Comparison of ENCODE assay signal across 11 mouse cellular contexts in genomic region chr7:6881473-6882046, GRCm38 (mm10).
DNase-seq lines count a peak whose midpoint lies in the region; ATAC-seq lines count a peak whose summit lies in the region.
"Had no signal": no experiment of that assay in that cellular context is flagged by ENCODE, and none has a peak within 500 bp of the region (broad histone marks: within the 10 kb centered on the region; RNA-seq: fewer than 3 reads in every experiment).

No protein-coding gene starts in this region.

- no peaks in the 10 kb centered on the region for H3K36me3 ChIP-seq in forebrain, embryonic 16.5 days (ENCODE audit: control insufficient read depth, insufficient read depth)
- H3K36me3 ChIP-seq in hindbrain, embryonic 16.5 days (ENCODE audit: control insufficient read depth, insufficient read depth, low read length): no peaks in the 10 kb centered on the region
- no peaks in the 10 kb centered on the region for H3K36me3 ChIP-seq in neural tube, embryonic 15.5 days
- H3K36me3 ChIP-seq: limb, embryonic 10.5 days had no signal

- no peak overlapping the region for H3K4me2 ChIP-seq in forebrain, embryonic 16.5 days (ENCODE audit: low read length)
- no peak overlapping the region for H3K4me2 ChIP-seq in hindbrain, embryonic 16.5 days (ENCODE audit: low read length)
- H3K4me2 ChIP-seq in neural tube, embryonic 15.5 days: no peak overlapping the region

- peaks cover 3% of the 10 kb centered on the region for H3K4me1 ChIP-seq in forebrain, embryonic 16.5 days (replicated peaks; ENCODE audit: control insufficient read depth, insufficient read depth, low read length)
- H3K4me1 ChIP-seq in hindbrain, embryonic 16.5 days (ENCODE audit: control insufficient read depth, insufficient read depth, low read depth, low read length): peaks cover 2% of the 10 kb centered on the region
- peaks cover 4% of the 10 kb centered on the region; the same call in 1 of the 2 replicates for H3K4me1 ChIP-seq in neural tube, embryonic 15.5 days

- H3K9me3 ChIP-seq in forebrain, embryonic 16.5 days (ENCODE audit: control insufficient read depth, low read length): no peaks in the 10 kb centered on the region
- no peaks in the 10 kb centered on the region for H3K9me3 ChIP-seq in hindbrain, embryonic 16.5 days (ENCODE audit: control insufficient read depth, low read length)
- no peaks in the 10 kb centered on the region for H3K9me3 ChIP-seq in neural tube, embryonic 15.5 days (replicated peaks)
- H3K9me3 ChIP-seq: limb, embryonic 10.5 days had no signal

- DNase-seq in layer of hippocampus, postnatal 14 days (ENCODE audit: low spot score in 2 of 2): peak; percentile 27 to 41
- DNase-seq in layer of hippocampus, postnatal 36 days: no peak
- DNase-seq in ovary, postnatal 14 days (ENCODE audit: low spot score): no peak
- no peak for DNase-seq in cerebellum, postnatal 25 days
- DNase-seq: heart, postnatal 10 days; kidney, adult 2 months; lung, adult 18-20 months had no signal

- peak; percentile 75 for ATAC-seq in forebrain, embryonic 16.5 days
- peak; percentile 94 for ATAC-seq in hindbrain, embryonic 16.5 days
- peak; percentile 76 for ATAC-seq in neural tube, embryonic 15.5 days (ENCODE audit: low FRiP score)

- no peaks in the 10 kb centered on the region for H3K27me3 ChIP-seq in forebrain, embryonic 16.5 days (replicated peaks; ENCODE audit: control insufficient read depth, insufficient read depth, low read length)
- H3K27me3 ChIP-seq in hindbrain, embryonic 16.5 days (replicated peaks; ENCODE audit: control insufficient read depth, insufficient read depth, low read length): no peaks in the 10 kb centered on the region
- H3K27me3 ChIP-seq in neural tube, embryonic 15.5 days (replicated peaks): no peaks in the 10 kb centered on the region

- 21% methylated on average over 6 of the region's 6 CpGs for WGBS in forebrain, embryonic 16.5 days
- WGBS in hindbrain, embryonic 16.5 days: 27% methylated on average over 6 of the region's 6 CpGs
- WGBS in neural tube, embryonic 15.5 days: 40% methylated on average over 6 of the region's 6 CpGs

- H3K9ac ChIP-seq in forebrain, embryonic 16.5 days (replicated peaks; ENCODE audit: low read depth, low read length): no peak overlapping the region
- no peak overlapping the region for H3K9ac ChIP-seq in hindbrain, embryonic 16.5 days (ENCODE audit: low read depth, low read length)
- H3K9ac ChIP-seq in neural tube, embryonic 15.5 days (replicated peaks): no peak overlapping the region

- no peak overlapping the region for H3K4me3 ChIP-seq in forebrain, embryonic 16.5 days (replicated peaks; ENCODE audit: low read length)
- no peak overlapping the region for H3K4me3 ChIP-seq in hindbrain, embryonic 16.5 days (ENCODE audit: low read length)
- no peak overlapping the region for H3K4me3 ChIP-seq in neural tube, embryonic 15.5 days (replicated peaks)
- H3K4me3 ChIP-seq: limb, embryonic 10.5 days had no signal

- H3K27ac ChIP-seq in forebrain, embryonic 16.5 days (ENCODE audit: low read length): peak overlapping the region; percentile 28; the same call in 1 of the 2 replicates
- peak overlapping the region; percentile 61; the same call in 1 of the 2 replicates for H3K27ac ChIP-seq in hindbrain, embryonic 16.5 days (ENCODE audit: low read depth, low read length)
- H3K27ac ChIP-seq in neural tube, embryonic 15.5 days (replicated peaks): peak overlapping the region; percentile 54
- H3K27ac ChIP-seq: limb, embryonic 10.5 days had no signal

Comparison
In these comparisons a context has a peak if more than half of its experiments do, and no peak if none do; other contexts are left out.
1. DNase-seq: peak in layer of hippocampus, postnatal 14 days (2 of 2); none in layer of hippocampus, postnatal 36 days (0 of 2), ovary, postnatal 14 days (single experiment) and cerebellum, postnatal 25 days (0 of 2).
2. Peak in every context shown above with its lines, with median percentiles within 50 percentile points of each other: ATAC-seq and H3K27ac ChIP-seq.